Mouse (Mus musculus): ENCODE results near the gene RPS10-NUDT3. TPM values are rescaled to one million over a fixed set of nuclear protein-coding genes. Genes with fewer than 3 reads are reported as not detected.
A peak's percentile ranks its signal among the peaks of the same experiment; 100 is the strongest.

The RPS10-NUDT3 gene
- polyA plus RNA-seq, 1 experiment from 2014 or later = not detected

GRCm38 (mm10) chr17:27555075-27555511 is 79.9 kb downstream of the RPS10-NUDT3 start:
- Histone ChIP-seq H3K9me3 (replicated peaks) (no peaks in the 10 kb centered on the region), H3K36me3 (ENCODE audit: poor library complexity, severe bottlenecking) (no peaks in the 10 kb centered on the region), H3K27me3 (no peaks in the 10 kb centered on the region; the same call in 1 of the 2 replicates), H3K4me2 (peak overlapping the region; percentile 85), H3K4me1 (peaks cover 47% of the 10 kb centered on the region), H3K4me3 (peak overlapping the region; percentile 78), H3K27ac (peak overlapping the region; percentile 97), H3K9ac (peak overlapping the region; percentile 95)
- under 1% methylated on average over 24 of the region's 39 CpGs for WGBS
- no peak for ATAC-seq

DNA sequence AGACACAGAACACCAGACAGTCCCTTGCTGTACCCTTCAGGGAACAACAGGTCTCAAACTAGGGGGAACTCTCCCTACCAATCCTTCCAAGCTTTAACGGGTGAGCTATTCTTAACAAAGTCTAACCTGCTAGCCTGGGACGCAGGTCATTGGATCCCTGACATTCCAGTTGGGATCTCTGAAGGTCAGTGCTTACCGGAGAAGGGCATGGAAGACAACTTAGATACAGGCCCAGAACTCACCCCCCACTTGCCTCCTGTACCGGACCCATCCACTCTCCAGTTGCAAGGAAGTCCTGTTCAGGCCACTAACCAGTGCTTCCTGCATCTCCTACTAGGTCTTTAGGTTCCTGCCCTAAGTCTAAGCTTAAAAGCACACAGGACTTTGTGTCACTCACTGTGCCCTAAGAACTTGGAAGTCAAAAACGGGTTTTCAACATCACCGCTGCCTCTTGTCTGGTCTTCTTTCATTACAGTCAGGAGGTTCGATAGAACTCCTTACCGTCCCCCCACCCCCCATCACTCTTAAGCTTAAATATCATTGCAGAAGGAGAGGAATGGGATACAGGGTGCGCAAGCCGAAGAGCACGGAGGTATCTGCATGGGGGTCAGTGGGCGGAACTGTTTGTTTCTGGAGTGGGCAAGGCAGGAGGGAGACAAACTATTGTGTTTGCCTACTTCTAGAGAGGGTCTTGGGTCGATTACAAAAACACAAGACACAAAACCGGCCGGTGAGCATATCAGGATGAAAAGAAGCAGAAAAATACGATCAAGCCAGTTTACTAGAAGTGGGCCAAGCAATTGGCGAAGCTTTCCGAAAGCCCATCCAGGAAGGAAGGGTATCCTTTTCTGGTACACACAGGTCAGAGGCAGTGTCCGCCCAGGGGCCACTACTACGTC is 80.7 kb downstream of the RPS10-NUDT3 start:
- Histone ChIP-seq H3K36me3 (ENCODE audit: poor library complexity, severe bottlenecking) (no peaks in the 10 kb centered on the region), H3K9ac (peak overlapping the region; percentile 95), H3K4me1 (peaks cover 46% of the 10 kb centered on the region), H3K4me2 (peak overlapping the region; percentile 85), H3K9me3 (replicated peaks) (no peaks in the 10 kb centered on the region), H3K4me3 (peak overlapping the region; percentile 78), H3K27ac (peak overlapping the region; percentile 97), H3K27me3 (no peaks in the 10 kb centered on the region; the same call in 1 of the 2 replicates)
- ATAC-seq = no peak
- WGBS = 39% methylated on average over 20 of the region's 20 CpGs

- Histone ChIP-seq H3K27ac (no peak overlapping the region), H3K9me3 (replicated peaks) (no peaks in the 10 kb centered on the region), H3K27me3 (no peaks in the 10 kb centered on the region; the same call in 1 of the 2 replicates), H3K4me2 (no peak overlapping the region), H3K4me3 (no peak overlapping the region), H3K36me3 (ENCODE audit: poor library complexity, severe bottlenecking) (no peaks in the 10 kb centered on the region), H3K9ac (no peak overlapping the region), H3K4me1 (peaks cover 37% of the 10 kb centered on the region)
- no peak for ATAC-seq
- 84% methylated on average over 23 of the region's 23 CpGs for WGBS
Measured at GRCm38 (mm10) chr17:27552215-27553201, 82.5 kb downstream of the RPS10-NUDT3 start.

DNA sequence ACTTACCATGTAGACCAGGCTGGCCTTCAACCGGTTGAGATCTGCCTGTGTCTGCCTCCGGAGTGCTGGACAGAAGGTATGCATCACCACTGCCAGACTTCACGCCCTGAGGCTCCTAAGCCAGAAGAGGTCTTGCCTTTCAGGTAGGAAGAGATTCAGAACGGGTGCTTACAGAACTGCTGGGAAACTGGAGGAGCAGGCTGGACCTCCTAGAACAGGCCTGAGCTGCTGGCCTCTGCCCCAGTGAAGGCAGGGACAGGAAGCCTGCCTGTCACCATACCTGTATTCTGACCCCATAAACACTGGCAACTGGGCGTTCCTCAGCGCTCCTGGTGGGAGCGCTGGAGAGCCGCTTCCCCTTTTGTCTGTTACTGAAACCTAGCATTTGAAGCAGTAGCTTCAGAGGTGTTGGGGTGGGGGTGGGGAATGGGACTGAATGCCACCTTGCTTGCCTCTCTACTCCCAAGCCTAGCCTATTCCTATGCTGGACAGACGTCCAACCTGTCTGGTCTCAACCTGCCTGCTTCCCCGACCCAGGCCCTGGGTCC is 83.6 kb downstream of the RPS10-NUDT3 start:
- no peak overlapping the region for H3K4me2 ChIP-seq
- H3K27me3 ChIP-seq = no peaks in the 10 kb centered on the region; the same call in 1 of the 2 replicates
- 68% methylated on average over 10 of the region's 10 CpGs for WGBS
- no peak for ATAC-seq
- no peak overlapping the region for H3K9ac ChIP-seq
- H3K36me3 ChIP-seq (ENCODE audit: poor library complexity, severe bottlenecking) = no peaks in the 10 kb centered on the region
- H3K4me1 ChIP-seq = peaks cover 34% of the 10 kb centered on the region
- H3K4me3 ChIP-seq = no peak overlapping the region
- H3K27ac ChIP-seq = no peak overlapping the region
- no peaks in the 10 kb centered on the region for H3K9me3 ChIP-seq (replicated peaks)

DNA sequence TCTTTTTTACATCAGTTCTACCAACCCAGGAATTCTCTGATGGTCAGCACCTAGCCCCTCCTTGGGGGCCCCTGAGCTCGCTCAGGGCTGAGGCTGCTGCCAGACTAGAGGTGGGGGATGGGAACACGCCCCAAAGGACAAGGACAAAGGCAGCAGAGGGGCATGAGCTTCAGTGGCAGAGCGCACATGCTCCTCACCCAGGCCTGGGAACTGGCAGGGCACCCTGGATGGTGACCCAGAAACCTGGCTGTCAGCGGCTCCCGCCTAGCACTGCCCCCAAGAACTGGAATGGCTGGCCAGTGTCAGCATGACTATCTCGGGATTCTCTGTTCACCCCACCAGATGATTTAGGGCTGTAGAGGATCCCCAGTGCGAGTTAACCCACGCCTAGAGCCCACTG is 85.8 kb downstream of the RPS10-NUDT3 start:
- H3K9me3 ChIP-seq (replicated peaks) = no peaks in the 10 kb centered on the region
- 0 out of 2 replicates have a peak overlapping the region, but pooled peaks have one; percentile 19 for H3K27ac ChIP-seq
- no peak for ATAC-seq
- no peaks in the 10 kb centered on the region for H3K27me3 ChIP-seq
- no peak overlapping the region for H3K4me3 ChIP-seq
- H3K9ac ChIP-seq = peak overlapping the region; percentile 30
- peaks cover 14% of the 10 kb centered on the region for H3K4me1 ChIP-seq
- no peak overlapping the region for H3K4me2 ChIP-seq
- WGBS = 37% methylated on average over 8 of the region's 8 CpGs
- H3K36me3 ChIP-seq (ENCODE audit: poor library complexity, severe bottlenecking) = no peaks in the 10 kb centered on the region

DNA sequence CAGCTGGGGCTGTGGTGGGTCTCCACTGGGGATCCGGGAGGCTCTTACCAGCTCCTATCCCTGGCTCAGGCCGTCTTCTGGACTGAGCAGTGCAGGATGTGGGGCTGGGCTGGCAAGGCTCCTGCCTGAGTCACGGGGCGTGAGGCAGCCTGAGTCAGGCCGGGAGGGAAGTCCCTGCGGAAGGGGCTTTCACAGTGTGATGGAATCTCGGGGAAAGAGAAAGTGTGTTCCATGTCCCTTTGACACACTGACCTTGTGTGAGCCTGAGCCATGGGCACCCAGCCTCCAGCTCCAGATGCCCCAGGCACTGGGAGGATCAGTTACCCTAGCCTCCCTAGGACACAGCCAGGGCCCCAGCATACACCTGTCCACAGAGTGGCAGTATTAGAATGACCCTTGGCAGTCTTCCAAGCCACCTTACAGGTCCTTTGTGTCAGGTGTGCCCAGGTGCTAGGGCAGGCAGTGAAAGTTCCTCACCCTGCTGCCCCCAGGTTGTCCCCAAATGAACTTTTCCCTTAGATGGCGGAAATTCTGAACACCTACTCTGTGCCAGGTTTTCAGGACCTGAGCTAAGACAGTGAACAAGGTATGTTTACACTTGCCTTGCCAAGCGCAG is 87.7 kb downstream of the RPS10-NUDT3 start:
- Histone ChIP-seq H3K9ac (no peak overlapping the region), H3K9me3 (replicated peaks) (no peaks in the 10 kb centered on the region), H3K27ac (no peak overlapping the region), H3K4me2 (no peak overlapping the region), H3K27me3 (no peaks in the 10 kb centered on the region), H3K4me1 (peaks cover 14% of the 10 kb centered on the region), H3K4me3 (no peak overlapping the region), H3K36me3 (ENCODE audit: poor library complexity, severe bottlenecking) (no peaks in the 10 kb centered on the region)
- WGBS = 75% methylated on average over 9 of the region's 9 CpGs
- ATAC-seq = no peak

DNA sequence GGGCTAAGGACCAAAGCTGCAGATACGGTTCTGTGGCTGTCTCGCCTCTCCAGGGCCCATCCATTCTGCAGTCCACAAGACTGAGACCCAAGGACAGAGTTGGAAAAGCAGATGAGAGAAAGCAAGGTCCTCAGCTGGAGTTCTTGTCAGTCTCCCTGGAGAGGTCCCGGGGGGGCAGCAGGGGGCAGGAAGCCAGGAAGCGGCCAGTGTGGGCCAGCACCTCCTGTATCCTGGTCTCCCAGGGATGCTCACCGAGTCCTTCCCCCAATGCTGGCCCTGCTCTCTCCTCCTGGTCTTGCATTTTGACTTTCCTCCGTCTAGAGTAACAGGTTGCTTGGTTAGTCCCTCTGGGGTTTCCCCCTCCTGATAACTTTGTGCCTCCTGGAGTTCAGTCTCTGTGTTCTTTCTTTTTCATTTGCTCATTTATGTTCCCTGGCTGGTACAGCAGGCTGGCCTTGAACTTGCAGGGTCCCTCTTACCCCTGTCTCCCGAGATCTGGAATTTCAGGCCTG is 88.4 kb downstream of the RPS10-NUDT3 start:
- no peak for ATAC-seq
- H3K4me1 ChIP-seq = peaks cover 14% of the 10 kb centered on the region
- no peaks in the 10 kb centered on the region for H3K27me3 ChIP-seq
- H3K4me3 ChIP-seq = no peak overlapping the region
- H3K27ac ChIP-seq = no peak overlapping the region
- no peak overlapping the region for H3K9ac ChIP-seq
- no peak overlapping the region for H3K4me2 ChIP-seq
- no peaks in the 10 kb centered on the region for H3K9me3 ChIP-seq (replicated peaks)
- no peaks in the 10 kb centered on the region for H3K36me3 ChIP-seq (ENCODE audit: poor library complexity, severe bottlenecking)
- 68% methylated on average over 7 of the region's 7 CpGs for WGBS

DNA sequence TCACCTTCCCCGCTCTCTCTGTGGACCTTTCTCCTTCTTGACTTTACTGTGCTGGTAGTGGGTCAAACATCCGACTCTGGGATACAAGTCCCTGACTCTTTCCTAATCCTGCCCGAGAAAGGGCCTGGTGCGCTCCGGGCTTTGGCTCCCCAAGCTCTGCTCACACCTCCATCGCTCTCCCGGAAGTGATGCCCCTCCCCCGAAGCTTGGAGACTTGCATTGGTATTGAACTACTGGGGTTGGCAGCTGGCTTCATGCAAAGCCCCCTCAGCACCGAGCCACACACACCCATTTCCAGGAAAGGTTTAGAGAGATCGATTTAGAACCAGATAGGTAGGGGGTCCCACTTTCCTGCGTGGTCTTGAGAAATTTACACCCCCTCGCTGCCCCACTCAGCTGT is 89.0 kb downstream of the RPS10-NUDT3 start:
- Histone ChIP-seq H3K36me3 (ENCODE audit: poor library complexity, severe bottlenecking) (no peaks in the 10 kb centered on the region), H3K4me3 (no peak overlapping the region), H3K9me3 (replicated peaks) (no peaks in the 10 kb centered on the region), H3K27ac (no peak overlapping the region), H3K27me3 (no peaks in the 10 kb centered on the region), H3K4me1 (peaks cover 14% of the 10 kb centered on the region), H3K9ac (no peak overlapping the region), H3K4me2 (no peak overlapping the region)
- 52% methylated on average over 12 of the region's 12 CpGs for WGBS
- ATAC-seq = no peak

GRCm38 (mm10) chr17:27544551-27544950 is 90.5 kb downstream of the RPS10-NUDT3 start:
- Histone ChIP-seq H3K4me3 (no peak overlapping the region), H3K27me3 (no peaks in the 10 kb centered on the region), H3K9ac (no peak overlapping the region), H3K4me1 (peaks cover 12% of the 10 kb centered on the region), H3K27ac (no peak overlapping the region), H3K4me2 (no peak overlapping the region), H3K36me3 (ENCODE audit: poor library complexity, severe bottlenecking) (no peaks in the 10 kb centered on the region), H3K9me3 (replicated peaks) (no peaks in the 10 kb centered on the region)
- ATAC-seq = no peak
- WGBS = 83% methylated on average over 11 of the region's 11 CpGs

DNA sequence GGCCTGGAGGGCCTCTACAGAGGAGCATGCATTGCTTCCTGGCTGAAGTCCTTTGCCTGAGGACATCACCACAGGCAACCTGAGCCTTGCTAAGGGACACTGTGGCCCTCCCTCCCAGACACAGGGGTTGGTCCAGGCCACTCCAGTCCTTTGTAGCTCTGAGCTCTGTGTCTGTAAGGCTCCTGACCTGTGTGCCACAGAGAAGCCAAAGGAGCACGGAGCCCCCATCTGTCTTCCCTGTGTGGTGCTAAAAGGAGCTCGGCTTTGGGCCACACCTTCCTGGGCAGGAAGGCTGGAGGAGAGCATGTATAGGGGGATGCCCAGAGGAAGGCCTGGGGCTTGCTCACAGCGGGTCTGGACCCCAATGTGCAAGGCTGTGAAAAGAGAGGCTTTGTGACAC is 93.0 kb downstream of the RPS10-NUDT3 start:
- 82% methylated on average over 3 of the region's 3 CpGs for WGBS
- Histone ChIP-seq H3K36me3 (ENCODE audit: poor library complexity, severe bottlenecking) (no peaks in the 10 kb centered on the region), H3K4me3 (no peak overlapping the region), H3K4me1 (no peaks in the 10 kb centered on the region), H3K27me3 (no peaks in the 10 kb centered on the region), H3K9me3 (replicated peaks) (no peaks in the 10 kb centered on the region), H3K4me2 (no peak overlapping the region), H3K9ac (no peak overlapping the region), H3K27ac (no peak overlapping the region)
- ATAC-seq = no peak

DNA sequence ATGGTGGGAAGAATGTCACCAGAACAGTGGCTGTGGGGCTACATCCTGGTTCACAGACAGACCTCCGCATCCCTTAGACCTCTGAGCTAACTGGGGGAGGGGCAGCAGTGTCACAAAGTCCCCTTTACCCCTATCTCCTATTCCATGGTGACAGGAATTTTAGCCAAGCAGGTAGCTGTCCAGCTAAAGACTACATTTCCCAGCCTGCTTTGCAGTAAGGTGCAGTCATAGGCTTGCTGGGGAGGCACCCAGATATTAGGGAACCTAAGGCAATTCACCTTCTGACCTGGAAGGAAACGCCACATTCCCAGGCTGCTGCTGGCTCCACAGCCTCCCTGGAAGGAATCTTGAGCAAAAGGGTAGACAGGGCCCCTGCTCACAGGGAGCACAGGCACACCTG is 93.8 kb downstream of the RPS10-NUDT3 start:
- 87% methylated on average over 2 of the region's 2 CpGs for WGBS
- no peak overlapping the region for H3K9ac ChIP-seq
- H3K9me3 ChIP-seq (replicated peaks) = no peaks in the 10 kb centered on the region
- H3K4me3 ChIP-seq = no peak overlapping the region
- no peaks in the 10 kb centered on the region for H3K4me1 ChIP-seq
- no peaks in the 10 kb centered on the region for H3K27me3 ChIP-seq
- H3K27ac ChIP-seq = no peak overlapping the region
- H3K4me2 ChIP-seq = no peak overlapping the region
- no peaks in the 10 kb centered on the region for H3K36me3 ChIP-seq (ENCODE audit: poor library complexity, severe bottlenecking)
- ATAC-seq = no peak

Measured in forebrain, embryonic 13.5 days (tissue).